Mouse (Mus musculus) myocyte (in vitro differentiated cells): ENCODE measurements around the gene Qsox2. TPM values are rescaled to one million over a fixed set of nuclear protein-coding genes. Genes with fewer than 3 reads are reported as not detected.

Source experiments
- H3K27me3 ChIP-seq: one replicate; pipeline ENCODE4 v1.6.1; 2011; ENCODE audit not compliant: control insufficient read depth, insufficient read depth, insufficient read length
- H3K36me3 ChIP-seq: one replicate; pipeline ENCODE4 v1.6.1; 2011; ENCODE audit not compliant: control insufficient read depth, insufficient read depth
- H3K4me2 ChIP-seq: one replicate; pipeline ENCODE4 v1.6.1; 2011; ENCODE audit warnings: low read depth, control low read depth
- H3K4me3 ChIP-seq: one replicate; pipeline ENCODE4 v1.5.1; 2011; ENCODE audit warnings: mild to moderate bottlenecking, control low read depth, moderate library complexity
- H3K79me2 ChIP-seq: one replicate; pipeline ENCODE4 v1.6.1; 2011; ENCODE audit not compliant: control insufficient read depth, insufficient read depth
- H3ac ChIP-seq: one replicate; pipeline ENCODE4 v1.6.1; 2011; ENCODE audit not compliant: control insufficient read depth, insufficient read length
- CEBPB ChIP-seq: IDR thresholded peaks from 2 replicates; pipeline ENCODE4 v1.6.1; 2011; ENCODE audit warnings: mild to moderate bottlenecking, moderate library complexity; ENCODE audit not compliant: poor library complexity, insufficient read depth, severe bottlenecking
- E2F4 ChIP-seq: IDR thresholded peaks from one replicate; pipeline ENCODE4 v1.6.1; 2011; ENCODE audit warnings: mild to moderate bottlenecking, control low read depth, moderate library complexity; ENCODE audit not compliant: insufficient read depth
- MAX ChIP-seq: IDR thresholded peaks from one replicate; pipeline ENCODE4 v1.6.1; 2011; ENCODE audit warnings: low read depth, mild to moderate bottlenecking, control low read depth
- MYOD1 ChIP-seq, 3 experiments: IDR thresholded peaks; one replicate each; pipeline ENCODE4 v1.6.1; 2011; ENCODE audit warnings: control low read depth in 2 of 3, low read depth in 2 of 3, mild to moderate bottlenecking in 2 of 3, moderate library complexity in 1 of 3; ENCODE audit not compliant: insufficient read length in 2 of 3, control insufficient read depth in 1 of 3
- MYOG ChIP-seq, 3 experiments: IDR thresholded peaks; one replicate each; pipeline ENCODE4 v1.6.1; 2011; ENCODE audit warnings: control low read depth in 2 of 3, low read depth in 2 of 3, mild to moderate bottlenecking in 2 of 3; ENCODE audit not compliant: insufficient read length in 2 of 3, control insufficient read depth in 1 of 3, insufficient read depth in 1 of 3
- POLR2A ChIP-seq: IDR thresholded peaks from one replicate; pipeline ENCODE4 v1.6.1; 2011; ENCODE audit warnings: low read depth, mild to moderate bottlenecking, control low read depth, moderate library complexity; ENCODE audit not compliant: insufficient read length
- POLR2AphosphoS2 ChIP-seq: IDR thresholded peaks from one replicate; pipeline ENCODE4 v1.6.1; 2011; ENCODE audit warnings: low read depth, control low read depth; ENCODE audit not compliant: insufficient read length
- REST ChIP-seq: IDR thresholded peaks from one replicate; pipeline ENCODE4 v1.6.1; 2011; ENCODE audit warnings: mild to moderate bottlenecking, control low read depth, moderate library complexity; ENCODE audit not compliant: insufficient read depth, insufficient read length
- SRF ChIP-seq: IDR thresholded peaks from one replicate; pipeline ENCODE4 v1.6.1; 2011; ENCODE audit warnings: low read depth; ENCODE audit not compliant: control insufficient read depth, insufficient read length
- TCF12 ChIP-seq: IDR thresholded peaks from one replicate; pipeline ENCODE4 v1.6.1; 2011; ENCODE audit warnings: mild to moderate bottlenecking, control low read depth; ENCODE audit not compliant: poor library complexity, insufficient read depth, severe bottlenecking
- TCF3 ChIP-seq: IDR thresholded peaks from one replicate; pipeline ENCODE4 v1.6.1; 2011; ENCODE audit warnings: low read depth, control low read depth; ENCODE audit not compliant: insufficient read length
- USF1 ChIP-seq: IDR thresholded peaks from one replicate; pipeline ENCODE4 v1.6.1; 2011; ENCODE audit warnings: low read depth, mild to moderate bottlenecking, control low read depth, moderate library complexity
- polyA plus RNA-seq: library from polyadenylated mRNA; unstranded; fragments of >200 nt; fragmentation: generic; extraction: Trizol; gene quantifications from one replicate; pipeline ENCODE4 v1.2.1, GENCODE M21; 2012; ENCODE audit warnings: missing spikeins

Gene Qsox2
- polyA plus RNA-seq, 1 experiment: 13.7 TPM

GRCm38 (mm10) chr2:26231366-26231765, 6.0 kb downstream of the Qsox2 start:
- H3K27me3 ChIP-seq: no peaks in the 10 kb centered on the region

DNA sequence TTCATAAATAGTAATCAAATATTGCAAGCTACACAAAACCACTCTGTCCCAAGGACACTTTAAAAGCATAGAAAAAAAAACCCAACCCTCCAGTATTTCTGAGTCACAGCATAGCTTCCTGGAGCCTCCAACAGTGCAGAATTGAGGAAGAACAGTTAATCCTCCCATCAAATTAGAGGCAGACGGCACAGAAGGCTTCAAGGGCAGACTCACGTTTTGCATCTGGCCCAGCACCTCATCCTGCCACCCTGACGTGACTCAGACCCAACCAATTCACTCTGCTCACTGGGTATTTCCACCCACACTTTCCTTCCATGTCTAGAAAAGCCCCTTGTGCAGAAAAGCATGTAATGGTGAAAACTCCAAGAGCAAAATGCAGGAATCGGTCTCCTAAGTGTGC, 7.1 kb downstream of the Qsox2 start:
- Histone ChIP-seq H3K27me3 (no peaks in the 10 kb centered on the region), H3K79me2 (no peaks in the 10 kb centered on the region), H3K36me3 (no peaks in the 10 kb centered on the region)

More at GRCm38 (mm10) chr2:26231366-26231765, 6.0 kb downstream of the Qsox2 start:
- Histone ChIP-seq H3K4me2 (no peak overlapping the region), H3K4me3 (no peak overlapping the region), H3K79me2 (no peaks in the 10 kb centered on the region), H3K36me3 (no peaks in the 10 kb centered on the region), H3ac (no peak overlapping the region)
- no peak for TF ChIP-seq CEBPB

DNA sequence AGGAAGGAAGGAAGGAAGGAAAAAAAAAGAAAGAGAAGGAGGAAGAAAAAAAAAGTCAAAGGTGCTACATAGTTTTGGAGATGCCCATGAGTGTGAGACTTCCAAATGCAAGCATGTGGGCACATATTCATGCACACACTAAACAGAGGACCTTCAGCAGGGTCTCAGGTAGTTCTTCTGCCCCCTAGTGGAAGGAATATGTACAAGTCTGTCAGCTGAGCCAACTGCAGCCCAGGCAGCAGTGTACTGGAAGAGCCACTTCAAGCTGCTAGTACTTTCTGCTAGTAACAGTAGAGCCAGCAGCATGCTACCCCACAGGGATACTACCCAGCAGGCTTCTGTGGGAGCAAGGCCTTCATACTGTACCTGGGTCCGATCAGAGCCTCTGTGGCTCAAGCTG, 9.5 kb downstream of the Qsox2 start:
- no peaks in the 10 kb centered on the region for H3K79me2 ChIP-seq
- H3K4me2 ChIP-seq: no peak overlapping the region
- H3ac ChIP-seq: no peak overlapping the region
- H3K4me3 ChIP-seq: no peak overlapping the region
- TF ChIP-seq MAX (no peak), SRF (no peak), REST (no peak), MYOG (IDR thresholded peaks at IDR 0.05; ENCODE audit: control insufficient read depth in 1 of 3, insufficient read depth in 1 of 3, insufficient read length in 2 of 3, low read depth in 2 of 3) (no peak), TCF12 (no peak), CEBPB (no peak), POLR2A (no peak), USF1 (no peak), MYOD1 (IDR thresholded peaks at IDR 0.05; ENCODE audit: control insufficient read depth in 1 of 3, insufficient read length in 2 of 3, low read depth in 2 of 3) (no peak), TCF3 (no peak), E2F4 (no peak), POLR2AphosphoS2 (no peak)
- H3K36me3 ChIP-seq: peaks cover 10% of the 10 kb centered on the region
- H3K27me3 ChIP-seq: no peaks in the 10 kb centered on the region

More for the DNA sequence above, 7.1 kb downstream of the Qsox2 start:
- no peak overlapping the region for H3K4me2 ChIP-seq
- H3K4me3 ChIP-seq: no peak overlapping the region
- TF ChIP-seq TCF12 (no peak), TCF3 (no peak), POLR2AphosphoS2 (no peak), CEBPB (no peak), E2F4 (no peak), USF1 (no peak), MYOG (IDR thresholded peaks at IDR 0.05; ENCODE audit: control insufficient read depth in 1 of 3, insufficient read depth in 1 of 3, insufficient read length in 2 of 3, low read depth in 2 of 3) (no peak), POLR2A (no peak), MYOD1 (IDR thresholded peaks at IDR 0.05; ENCODE audit: control insufficient read depth in 1 of 3, insufficient read length in 2 of 3, low read depth in 2 of 3) (no peak)
- H3ac ChIP-seq: no peak overlapping the region

GRCm38 (mm10) chr2:26225242-26225641, 12.1 kb downstream of the Qsox2 start:
- no peak overlapping the region for H3ac ChIP-seq
- no peak for TF ChIP-seq MYOG (IDR thresholded peaks at IDR 0.05; ENCODE audit: control insufficient read depth in 1 of 3, insufficient read depth in 1 of 3, insufficient read length in 2 of 3, low read depth in 2 of 3)
- peaks cover 18% of the 10 kb centered on the region for H3K36me3 ChIP-seq
- H3K4me3 ChIP-seq: no peak overlapping the region
- no peaks in the 10 kb centered on the region for H3K27me3 ChIP-seq
- no peaks in the 10 kb centered on the region for H3K79me2 ChIP-seq
- H3K4me2 ChIP-seq: no peak overlapping the region

- Histone ChIP-seq H3K4me3 (no peak overlapping the region), H3K36me3 (peaks cover 18% of the 10 kb centered on the region), H3K27me3 (no peaks in the 10 kb centered on the region), H3K4me2 (no peak overlapping the region), H3ac (no peak overlapping the region), H3K79me2 (no peaks in the 10 kb centered on the region)
- TF ChIP-seq CEBPB: no peak
These were observed 13.4 kb downstream of the Qsox2 start for GRCm38 (mm10) chr2:26223961-26224360.

- Histone ChIP-seq H3ac (no peak overlapping the region), H3K36me3 (peaks cover 22% of the 10 kb centered on the region), H3K4me3 (no peak overlapping the region), H3K4me2 (no peak overlapping the region), H3K27me3 (no peaks in the 10 kb centered on the region), H3K79me2 (no peaks in the 10 kb centered on the region)
- TF ChIP-seq E2F4 (no peak), REST (no peak), CEBPB (no peak), MAX (no peak), TCF3 (no peak), TCF12 (no peak), MYOD1 (IDR thresholded peaks at IDR 0.05; ENCODE audit: control insufficient read depth in 1 of 3, insufficient read length in 2 of 3, low read depth in 2 of 3) (no peak), MYOG (IDR thresholded peaks at IDR 0.05; ENCODE audit: control insufficient read depth in 1 of 3, insufficient read depth in 1 of 3, insufficient read length in 2 of 3, low read depth in 2 of 3) (no peak), POLR2AphosphoS2 (no peak)
These were observed 22.8 kb downstream of the Qsox2 start for GRCm38 (mm10) chr2:26214526-26214925.
